Comparison of ENCODE assay signal across 19 mouse cellular contexts in genomic region chr4:53121084-53121483, GRCm38 (mm10). TPM values are rescaled to one million over a fixed set of nuclear protein-coding genes. Genes with fewer than 3 reads are reported as not detected.
DNase-seq lines count a peak whose midpoint lies in the region; ATAC-seq and TF ChIP-seq lines count a peak whose summit lies in the region.
"Had no signal": no experiment of that assay in that cellular context is flagged by ENCODE, and none has a peak within 500 bp of the region (broad histone marks: within the 10 kb centered on the region; RNA-seq: fewer than 3 reads in every experiment).

No protein-coding gene starts in this region.

- peak; percentile 41 for ATAC-seq in liver, postnatal 0 days
- ATAC-seq: activated CD4-positive, CD25-positive, alpha-beta regulatory T cell, adult 4 months; forebrain, embryonic 16.5 days; intestine, postnatal 0 days; midbrain, embryonic 15.5 days had no signal

- H3K4me1 ChIP-seq in liver, adult 2 months (ENCODE audit: control insufficient read depth, insufficient read depth, low read length): peaks cover 66% of the 10 kb centered on the region
- H3K4me1 ChIP-seq in liver, postnatal 0 days (ENCODE audit: insufficient read depth): peaks cover 70% of the 10 kb centered on the region
- H3K4me1 ChIP-seq: midbrain, embryonic 15.5 days had no signal

- H3K27me3 ChIP-seq in liver, adult 2 months (ENCODE audit: control insufficient read depth, insufficient read depth, low read length): no peaks in the 10 kb centered on the region
- H3K27me3 ChIP-seq in liver, postnatal 0 days (ENCODE audit: insufficient read depth, low read length): no peaks in the 10 kb centered on the region
- H3K27me3 ChIP-seq: embryonic facial prominence, embryonic 13.5 days; heart, embryonic 15.5 days; limb, embryonic 15.5 days; megakaryocyte, embryonic 14.5 days; midbrain, embryonic 15.5 days had no signal

- peak; percentile 88 for DNase-seq in MEL-GATA-1-ER (ENCODE audit: extremely low read depth, low read depth)
- DNase-seq in c-Kit-negative CD71-positive TER-119-positive erythroid progenitor cells, embryonic 14.5 days (ENCODE audit: low read depth, low spot score): peak; percentile 3
- no peak for DNase-seq in liver, adult 2 months (ENCODE audit: extremely low read depth, low read depth, low spot score)
- DNase-seq in liver, postnatal 0 days: no peak
- DNase-seq in layer of hippocampus, adult 11-12 months (ENCODE audit: low spot score): no peak
- DNase-seq in layer of hippocampus, postnatal 10 days (ENCODE audit: low spot score in 2 of 2): no peak
- DNase-seq in kidney, postnatal 36 days: no peak
- DNase-seq: cerebellum, adult 8-10 months; thymus, postnatal 36 days had no signal

- TF ChIP-seq CTCF in liver, adult 2 months (IDR thresholded peaks at IDR 0.05; ENCODE audit: low read depth, low read length): no peak
- no peak for TF ChIP-seq CTCF in liver, postnatal 0 days (IDR thresholded peaks at IDR 0.05; ENCODE audit: low read depth)

- peak; percentile 98 for TF ChIP-seq EP300 in liver, postnatal 0 days (IDR thresholded peaks at IDR 0.05; ENCODE audit: low read depth)

- 0 out of 2 replicates have a peak overlapping the region, but pooled peaks have one; percentile 14 for H3K4me2 ChIP-seq in liver, postnatal 0 days (ENCODE audit: low read depth, low read length)
- H3K4me2 ChIP-seq: embryonic facial prominence, embryonic 13.5 days; heart, embryonic 15.5 days; limb, embryonic 15.5 days; midbrain, embryonic 15.5 days had no signal

- no peak for TF ChIP-seq POLR2A in liver, adult 2 months (IDR thresholded peaks at IDR 0.05; ENCODE audit: extremely low read depth, insufficient read depth, low read length)

- no peak overlapping the region for H3K4me3 ChIP-seq in liver, adult 2 months (ENCODE audit: insufficient read depth, low read depth, low read length)
- no peak overlapping the region for H3K4me3 ChIP-seq in liver, postnatal 0 days (ENCODE audit: low read depth, low read length)
- H3K4me3 ChIP-seq: embryonic facial prominence, embryonic 13.5 days; heart, embryonic 15.5 days; layer of hippocampus, adult 2 months; limb, embryonic 15.5 days; megakaryocyte, embryonic 14.5 days; midbrain, embryonic 15.5 days had no signal

- H3K9ac ChIP-seq in liver, adult 2 months (ENCODE audit: low read depth, low read length): no peak overlapping the region
- H3K9ac ChIP-seq in liver, postnatal 0 days (replicated peaks): no peak overlapping the region
- H3K9ac ChIP-seq: embryonic facial prominence, embryonic 13.5 days; heart, embryonic 15.5 days; limb, embryonic 15.5 days; midbrain, embryonic 15.5 days had no signal

- H3K36me3 ChIP-seq in liver, adult 2 months (ENCODE audit: control insufficient read depth, insufficient read depth, low read length): peaks cover 31% of the 10 kb centered on the region
- H3K36me3 ChIP-seq in liver, postnatal 0 days (replicated peaks; ENCODE audit: insufficient read depth, low read length): peaks cover 25% of the 10 kb centered on the region
- H3K36me3 ChIP-seq: midbrain, embryonic 15.5 days had no signal

- WGBS in liver, adult 2 months: 27% methylated on average over 3 of the region's 3 CpGs
- WGBS in liver, postnatal 0 days (ENCODE audit: insufficient replicate concordance): 47% methylated on average over 3 of the region's 3 CpGs

- H3K9me3 ChIP-seq in liver, postnatal 0 days (ENCODE audit: low read length): no peaks in the 10 kb centered on the region
- H3K9me3 ChIP-seq: embryonic facial prominence, embryonic 13.5 days; heart, embryonic 15.5 days; limb, embryonic 15.5 days; megakaryocyte, embryonic 14.5 days; midbrain, embryonic 15.5 days had no signal

- peak overlapping the region; percentile 80 for H3K27ac ChIP-seq in liver, adult 2 months (replicated peaks; ENCODE audit: insufficient read depth, low read depth, low read length)
- peak overlapping the region; percentile 77 for H3K27ac ChIP-seq in liver, postnatal 0 days (ENCODE audit: low read depth)
- H3K27ac ChIP-seq: embryonic facial prominence, embryonic 13.5 days; heart, embryonic 15.5 days; hindbrain, postnatal 0 days; layer of hippocampus, adult 2 months; limb, embryonic 15.5 days; midbrain, embryonic 15.5 days had no signal

- peaks cover 6% of the 10 kb centered on the region; the same call in 1 of the 2 replicates for H3K79me2 ChIP-seq in liver, adult 2 months (ENCODE audit: control insufficient read depth, insufficient read depth, low read length)

RNA-seq across cellular contexts. Expression of gene Abca1, which starts 38.6 kb away (rescaled TPM):
- 65.4 and 89.1 TPM in 2 replicates for total RNA-seq in liver, adult 2 months (2014; rRNA removed)
- polyA plus RNA-seq in liver, adult 2 months (2012; rRNA removed): 17.1 and 21.0 TPM in 2 replicates
- polyA plus RNA-seq in liver, postnatal 0 days (2015; fragmentation: Nextera tagmentation; extraction: Ambion mirVana): 9.9 and 11.0 TPM in 2 replicates
- 10 to 100 TPM; 38.2 to 40.5 TPM for total RNA-seq in layer of hippocampus, postnatal 10 days (2021)

Comparison
In these comparisons a context has a peak if more than half of its experiments do, and no peak if none do; other contexts are left out.
1. DNase-seq: peak in MEL-GATA-1-ER (single experiment) and c-Kit-negative CD71-positive TER-119-positive erythroid progenitor cells, embryonic 14.5 days (single experiment); none in liver, adult 2 months (single experiment), liver, postnatal 0 days (single experiment), layer of hippocampus, adult 11-12 months (single experiment), layer of hippocampus, postnatal 10 days (0 of 2) and kidney, postnatal 36 days (0 of 2).